Mouse (Mus musculus) C2C12 (cell line): ENCODE results near the gene Haghl.

Experiments
- CEBPB ChIP-seq: IDR thresholded peaks from one replicate; pipeline ENCODE4 v1.6.1; 2011; ENCODE audit warnings: low read depth, mild to moderate bottlenecking, control low read depth, moderate library complexity
- CTCF ChIP-seq: IDR thresholded peaks from one replicate; pipeline ENCODE4 v1.5.1; 2011; ENCODE audit not compliant: control insufficient read depth, insufficient read depth, insufficient read length
- FOSL1 ChIP-seq: IDR thresholded peaks from one replicate; pipeline ENCODE4 v1.8.0; 2011; ENCODE audit warnings: mild to moderate bottlenecking, low read length; ENCODE audit not compliant: poor library complexity, insufficient read depth, severe bottlenecking
- MAX ChIP-seq: IDR thresholded peaks from one replicate; pipeline ENCODE4 v1.6.1; 2011; ENCODE audit warnings: mild to moderate bottlenecking, control low read depth
- MYOG ChIP-seq: IDR thresholded peaks from one replicate; pipeline ENCODE4 v1.6.1; 2011; ENCODE audit not compliant: control insufficient read depth, insufficient read length; ENCODE audit errors: extremely low read depth
- USF1 ChIP-seq: IDR thresholded peaks from one replicate; pipeline ENCODE4 v1.6.1; 2011; ENCODE audit warnings: low read depth, mild to moderate bottlenecking, control low read depth, moderate library complexity

- TF ChIP-seq CTCF (no peak), USF1 (no peak), MAX (no peak), FOSL1 (no peak), CEBPB (no peak), MYOG (no peak)
Observed at GRCm38 (mm10) chr17:25827546-25828222, 42.2 kb upstream of the Haghl start.
